Mouse (Mus musculus): ENCODE results near the gene Col5a2.
"Not testable (repeated sequence)": the region's sequence is repeated elsewhere in the genome, so short reads cannot be mapped to it uniquely, and the experiment has no call there.

Gene Col5a2

DNA sequence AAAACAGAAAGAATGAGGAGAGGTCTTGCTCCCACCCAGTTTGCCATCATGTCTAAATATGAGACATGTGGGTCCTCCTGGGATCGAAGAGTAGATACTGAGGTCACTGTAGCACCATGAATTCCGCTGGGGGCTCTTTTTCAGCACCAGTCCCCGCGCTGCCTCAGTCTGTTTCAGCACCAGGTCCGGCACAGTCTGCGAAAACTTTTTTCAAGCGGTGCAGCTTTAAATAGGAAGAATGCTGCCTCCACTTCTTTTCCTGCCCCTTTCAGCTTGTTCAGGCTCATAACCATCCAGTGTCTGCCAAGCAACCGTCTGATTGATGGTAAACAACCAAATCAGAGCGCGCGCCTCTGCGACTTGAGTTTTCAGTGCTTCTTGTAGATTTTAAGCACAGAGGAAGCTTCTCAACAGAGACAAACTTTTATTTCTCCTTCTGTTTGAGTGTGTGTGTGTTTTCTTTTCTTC is at the start of gene Col5a2:
Gene Col5a2 (minus strand): TSS at position 418 of the 468 bp plus-strand sequence.
- peak; percentile 14 to 44 for DNase-seq (ENCODE audit: low spot score in 2 of 2)

GRCm38 (mm10) chr1:45550531-45550930 is 47.4 kb upstream of the Col5a2 start:
- DNase-seq (ENCODE audit: low spot score in 2 of 2): no peak

- no peak for DNase-seq (ENCODE audit: low spot score in 2 of 2)
These were observed 38.8 kb upstream of the Col5a2 start for GRCm38 (mm10) chr1:45541888-45542287.

- DNase-seq (ENCODE audit: low spot score in 2 of 2): no peak
These were observed 38.1 kb upstream of the Col5a2 start for GRCm38 (mm10) chr1:45541161-45541560.

DNA sequence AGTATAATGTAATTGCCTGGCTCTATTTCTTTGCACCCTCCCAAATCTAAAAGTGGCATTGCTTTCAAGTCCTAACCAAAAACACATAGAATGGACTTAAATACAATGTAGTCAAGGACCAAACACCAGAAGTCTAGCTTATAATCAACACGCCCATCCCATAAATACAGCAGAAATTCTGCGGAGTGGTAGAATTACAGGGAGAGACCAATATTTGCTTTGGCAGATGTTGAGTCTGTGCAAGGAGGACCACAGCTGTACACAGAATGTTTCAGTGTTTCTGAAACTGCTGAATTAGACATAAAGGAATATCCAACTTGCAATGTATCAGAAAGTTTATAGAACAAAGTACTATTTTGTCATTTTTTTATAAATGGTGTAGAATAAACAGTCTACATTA is 28.4 kb upstream of the Col5a2 start:
- no peak for DNase-seq (ENCODE audit: low spot score in 2 of 2)

GRCm38 (mm10) chr1:45527476-45527875 is 24.4 kb upstream of the Col5a2 start:
- not testable (repeated sequence) for DNase-seq (ENCODE audit: low spot score in 2 of 2)

DNA sequence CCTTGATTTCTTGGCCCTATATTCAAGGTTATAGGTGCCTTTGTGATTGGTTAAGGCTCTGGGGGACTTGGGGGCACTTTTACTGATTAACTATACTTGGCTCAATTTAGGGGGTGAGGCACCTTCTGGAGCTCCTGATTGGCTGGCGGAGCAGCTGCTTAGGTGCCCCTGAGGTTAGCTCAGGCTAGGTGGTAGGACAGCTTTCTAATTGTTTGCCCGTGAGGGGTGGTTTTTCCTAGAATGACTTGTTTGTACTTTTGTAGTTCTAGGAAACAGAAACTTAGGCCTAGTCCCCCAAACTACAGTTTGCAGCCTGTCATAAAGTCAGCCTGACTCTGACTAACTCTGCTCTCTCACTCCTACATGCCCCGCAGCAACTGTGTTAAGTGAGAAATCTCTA is 20.5 kb upstream of the Col5a2 start:
- DNase-seq (ENCODE audit: low spot score in 2 of 2): no peak

GRCm38 (mm10) chr1:45521486-45521885 is 18.4 kb upstream of the Col5a2 start:
- DNase-seq (ENCODE audit: low spot score in 2 of 2): no peak

GRCm38 (mm10) chr1:45502241-45502741 is 791 bp downstream of the Col5a2 start:
- no peak for DNase-seq (ENCODE audit: low spot score in 2 of 2)

- DNase-seq (ENCODE audit: low spot score in 2 of 2): no peak
These were observed 1.6 kb downstream of the Col5a2 start for GRCm38 (mm10) chr1:45501437-45501836.

GRCm38 (mm10) chr1:45500456-45500855 is 2.6 kb downstream of the Col5a2 start:
- no peak for DNase-seq (ENCODE audit: low spot score in 2 of 2)

- no peak for DNase-seq (ENCODE audit: low spot score in 2 of 2)
These were observed 8.1 kb downstream of the Col5a2 start for GRCm38 (mm10) chr1:45495025-45495424.

DNA sequence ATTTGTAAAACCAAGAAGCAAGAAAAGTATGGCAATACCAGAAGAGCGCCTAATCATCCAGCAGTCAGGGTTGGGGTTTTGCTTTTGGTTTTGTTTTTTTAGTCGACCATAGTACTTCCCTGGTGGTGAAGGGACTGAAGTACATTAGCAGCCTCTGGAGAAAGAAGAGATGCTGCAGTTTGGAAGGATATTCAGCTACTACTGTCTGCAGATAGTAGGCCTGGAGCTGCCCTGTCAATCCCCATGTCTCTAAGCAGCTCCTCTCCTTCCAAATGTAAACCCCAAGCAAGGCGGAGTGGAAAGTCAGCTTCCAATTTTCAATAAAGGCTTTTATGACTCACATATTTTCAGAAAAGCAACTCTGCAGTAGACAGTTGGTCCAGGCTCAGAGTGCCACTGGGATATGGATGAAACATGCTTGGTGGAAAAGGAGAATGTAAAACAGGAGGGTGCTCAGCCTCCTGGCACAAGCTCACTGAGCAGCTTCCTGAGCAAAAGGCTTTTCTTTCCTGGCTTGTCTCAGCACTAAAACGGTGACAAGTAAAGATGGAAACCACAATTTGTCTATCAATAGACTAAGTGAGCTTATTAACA is 10.9 kb downstream of the Col5a2 start:
- no peak for DNase-seq (ENCODE audit: low spot score in 2 of 2)

GRCm38 (mm10) chr1:45490451-45490850 is 12.6 kb downstream of the Col5a2 start:
- DNase-seq (ENCODE audit: low spot score in 2 of 2): no peak

DNA sequence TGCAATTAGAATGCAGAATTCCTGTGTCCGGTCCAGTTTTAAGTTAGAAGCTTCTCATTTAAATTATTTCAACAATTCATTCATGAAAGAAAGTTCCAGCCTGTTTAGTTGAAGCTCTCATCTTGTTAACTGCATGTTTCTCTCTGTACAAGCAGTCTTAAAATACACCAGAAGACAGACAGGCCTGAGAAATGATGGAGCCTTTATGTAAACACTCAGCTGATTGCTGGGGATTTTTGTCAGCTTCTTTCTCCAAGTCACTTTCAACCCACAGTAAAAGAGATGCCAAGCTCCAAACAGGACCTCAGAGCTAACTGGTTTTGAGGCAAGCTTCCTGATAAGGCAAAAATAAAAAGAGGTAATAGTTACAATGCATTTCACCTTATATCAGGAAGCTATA is 14.8 kb downstream of the Col5a2 start:
- DNase-seq (ENCODE audit: low spot score in 2 of 2): no peak

GRCm38 (mm10) chr1:45483001-45483400 is 20.1 kb downstream of the Col5a2 start:
- no peak for DNase-seq (ENCODE audit: low spot score in 2 of 2)

GRCm38 (mm10) chr1:45481876-45482275 is 21.2 kb downstream of the Col5a2 start:
- no peak for DNase-seq (ENCODE audit: low spot score in 2 of 2)

- DNase-seq (ENCODE audit: low spot score in 2 of 2): no peak
These were observed 24.0 kb downstream of the Col5a2 start for GRCm38 (mm10) chr1:45479087-45479486.

DNA sequence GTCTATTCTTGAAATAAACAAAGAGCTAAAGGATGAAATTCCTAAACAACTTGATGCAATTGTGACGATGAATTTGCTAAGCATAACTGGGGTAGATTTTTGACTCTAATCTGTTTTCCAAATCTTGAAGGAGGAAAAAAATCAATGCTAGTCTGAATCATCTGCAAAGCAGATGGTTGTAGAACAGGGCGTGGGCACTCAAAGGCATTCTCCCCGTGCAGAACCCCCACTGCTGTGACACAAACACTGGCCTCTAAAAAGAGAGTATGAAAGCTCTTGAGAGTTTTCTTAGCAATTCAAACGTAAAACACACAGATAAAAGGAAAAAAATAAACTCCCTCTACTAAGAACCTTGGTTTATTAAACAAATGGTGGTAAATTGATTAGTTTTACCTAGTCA is 30.3 kb downstream of the Col5a2 start:
- DNase-seq (ENCODE audit: low spot score in 2 of 2): peak; percentile 19 to 59

DNA sequence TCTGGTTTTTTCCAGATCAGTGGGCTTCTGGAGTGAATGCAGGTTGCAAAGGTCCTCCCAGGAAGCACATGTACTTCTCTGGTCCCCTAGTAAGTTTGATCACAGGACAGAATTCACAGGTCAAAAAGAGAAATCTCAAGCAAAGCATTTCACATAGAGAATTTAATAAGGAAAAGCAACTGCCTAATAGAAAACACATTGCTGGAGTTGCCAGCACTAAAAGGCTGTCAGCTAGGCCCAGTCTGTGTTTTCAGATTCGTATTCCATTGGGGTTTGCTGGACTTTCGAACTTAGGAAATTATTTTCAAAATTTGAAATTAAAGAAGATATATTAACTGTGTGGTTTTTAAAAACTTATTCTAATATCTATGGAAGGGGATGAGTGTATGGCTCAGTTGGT is 42.3 kb downstream of the Col5a2 start:
- no peak for DNase-seq (ENCODE audit: low spot score in 2 of 2)

DNA sequence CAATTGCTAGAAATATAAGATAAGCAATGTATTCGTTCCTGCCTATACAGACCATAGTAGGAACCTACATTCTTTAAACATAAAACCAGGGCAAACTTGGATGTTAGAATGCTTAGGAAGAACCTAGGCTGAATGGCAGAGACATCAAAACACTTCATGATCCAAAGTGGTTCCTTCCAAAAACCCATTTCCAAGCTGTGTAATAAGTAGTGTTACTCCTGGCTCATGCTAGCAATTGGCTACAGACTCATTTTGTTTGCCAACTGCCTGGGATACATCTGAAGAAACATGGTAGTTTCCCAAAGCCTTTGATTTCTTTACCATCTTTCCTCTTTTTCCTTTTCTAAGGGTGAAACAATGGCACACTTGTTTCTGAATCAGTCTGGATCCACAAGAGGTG is 47.3 kb downstream of the Col5a2 start:
- no peak for DNase-seq (ENCODE audit: low spot score in 2 of 2)

GRCm38 (mm10) chr1:45448856-45449255 is 54.2 kb downstream of the Col5a2 start:
- DNase-seq (ENCODE audit: low spot score in 2 of 2): no peak

GRCm38 (mm10) chr1:45431922-45432321 is 71.2 kb downstream of the Col5a2 start:
- peak; percentile 6 to 31 for DNase-seq (ENCODE audit: low spot score in 2 of 2)

DNA sequence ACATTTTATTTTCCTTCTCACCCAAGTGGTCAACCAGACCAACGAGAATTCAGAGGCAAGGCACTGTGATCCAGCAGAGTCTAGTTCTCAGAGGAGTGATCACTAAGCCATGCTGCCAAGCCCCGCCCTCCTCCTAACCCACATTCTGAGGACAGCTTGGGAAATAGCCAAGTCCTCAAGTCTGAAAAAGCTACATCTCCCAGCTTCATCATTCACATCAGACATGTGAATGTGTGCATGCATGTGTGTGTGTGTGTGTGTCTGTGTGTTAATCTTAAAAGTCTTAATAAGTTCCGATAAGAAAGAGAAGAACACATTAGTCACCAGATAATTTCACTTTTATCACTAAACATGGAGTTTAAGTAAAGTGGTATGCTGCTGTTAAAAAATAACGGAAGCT is 72.6 kb downstream of the Col5a2 start:
- peak in 1 of 2 experiments; percentile 1 for DNase-seq (ENCODE audit: low spot score in 2 of 2)

Data from frontal cortex, postnatal 36 days (tissue).